Mouse (Mus musculus) lung, embryonic 14.5 days (tissue): ENCODE measurements around the gene Ksr1. TPM values are rescaled to one million over a fixed set of nuclear protein-coding genes. Genes with fewer than 3 reads are reported as not detected.
A peak's percentile ranks its signal among the peaks of the same experiment; 100 is the strongest.

Experiments
- ATAC-seq: fragments of 200-750 bp; cut with Nextera tagmentation; 2 replicates; pipeline ENCODE4 v1.8.0; 2017; ENCODE audit warnings: mild to moderate bottlenecking, moderate TSS enrichment, moderate library complexity; ENCODE audit not compliant: insufficient read depth
- DNase-seq: peaks from one replicate; pipeline ENCODE4 v3.0.0-alpha.2; 2015
- H3K27ac ChIP-seq: fragments of 300-500 bp; sonication (generic); 2 replicates; pipeline ENCODE4 v1.5.1; 2014; ENCODE audit warnings: low read depth, mild to moderate bottlenecking, moderate library complexity
- H3K27me3 ChIP-seq: fragments of 300-500 bp; sonication (generic); 2 replicates; pipeline ENCODE4 v1.6.1; 2014; ENCODE audit warnings: low read length, control low read depth; ENCODE audit not compliant: insufficient read depth
- H3K36me3 ChIP-seq: fragments of 300-500 bp; sonication (generic); 2 replicates; pipeline ENCODE4 v1.6.1; 2014; ENCODE audit warnings: control low read depth; ENCODE audit not compliant: insufficient read depth
- H3K4me1 ChIP-seq: fragments of 300-500 bp; sonication (generic); 2 replicates; pipeline ENCODE4 v1.6.1; 2014; ENCODE audit warnings: antibody characterized with exemption, control low read depth; ENCODE audit not compliant: insufficient read depth
- H3K4me2 ChIP-seq: fragments of 300-500 bp; sonication (generic); 2 replicates; pipeline ENCODE4 v1.6.1; 2014; ENCODE audit warnings: mild to moderate bottlenecking
- H3K4me3 ChIP-seq: fragments of 300-500 bp; sonication (generic); 2 replicates; pipeline ENCODE4 v1.5.1; 2014; ENCODE audit warnings: low read depth, low read length
- H3K9ac ChIP-seq: fragments of 300-500 bp; sonication (generic); 2 replicates; pipeline ENCODE4 v1.6.1; 2014
- H3K9me3 ChIP-seq: fragments of 300-500 bp; sonication (generic); 2 replicates; pipeline ENCODE4 v1.6.1; 2016; ENCODE audit warnings: low read depth, low read length, control low read depth
- CTCF ChIP-seq: IDR thresholded peaks from 2 replicates; pipeline ENCODE4 v1.5.1; 2016; ENCODE audit warnings: antibody characterized with exemption, low read depth
- WGBS: fragments of 180-500 bp; shearing (Covaris S2); extraction: QIAGEN DNeasy Blood & Tissue Kit; methylation state at CpG from one replicate; pipeline ENCODE4 v1.1.7; 2014; 5-methylcytosine and 5-hydroxymethylcytosine counted together
- polyA plus RNA-seq: library from polyadenylated mRNA; unstranded; fragments of >200 nt; fragmentation: Nextera tagmentation; extraction: Ambion mirVana; gene quantifications from 2 replicates; pipeline ENCODE4 v1.2.1, GENCODE M21; 2014

The Ksr1 gene
- polyA plus RNA-seq, 1 experiment from 2014 or later = 5.1 TPM

DNA sequence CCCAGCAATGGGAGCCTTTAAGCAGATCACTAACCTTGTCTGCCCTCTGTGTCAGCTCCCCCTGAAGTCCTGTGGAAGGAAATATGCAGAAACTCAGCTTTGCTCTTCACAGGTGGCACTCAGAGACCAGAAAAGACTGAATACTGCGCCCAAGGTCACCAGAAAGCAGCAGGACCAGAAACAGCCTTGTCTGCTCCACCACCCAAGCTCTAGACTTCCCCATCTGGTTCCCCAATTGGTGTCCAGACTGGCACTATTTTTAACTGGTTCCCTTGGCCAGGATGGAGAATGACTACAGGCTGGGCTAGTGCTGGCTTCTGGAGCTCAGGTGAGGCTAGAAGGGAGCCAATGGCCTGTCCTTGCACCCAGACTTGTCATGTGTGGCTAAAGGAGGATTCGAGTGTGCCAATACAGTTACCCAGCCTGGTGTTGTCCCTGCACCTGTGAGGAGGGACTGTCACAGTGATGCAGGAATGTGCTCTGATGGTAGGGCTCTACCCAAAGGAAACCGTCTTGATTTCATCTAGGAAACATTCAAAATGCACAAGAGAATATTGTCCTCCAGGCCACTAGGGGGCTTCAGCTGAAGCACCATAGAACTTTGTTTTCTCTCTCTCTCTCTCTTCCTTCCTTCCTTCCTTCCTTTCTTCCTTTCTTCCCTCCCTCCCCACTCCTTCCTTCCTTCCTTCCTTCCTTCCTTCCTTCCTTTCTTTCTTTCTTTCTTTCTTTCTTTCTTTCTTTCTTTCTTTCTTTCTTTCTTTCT, 38.1 kb upstream of the Ksr1 start:
- Histone ChIP-seq H3K36me3 (no peaks in the 10 kb centered on the region), H3K4me3 (no peak overlapping the region), H3K4me1 (no peaks in the 10 kb centered on the region), H3K9me3 (no peaks in the 10 kb centered on the region; the same call in 1 of the 2 replicates), H3K9ac (no peak overlapping the region), H3K27ac (no peak overlapping the region), H3K27me3 (no peaks in the 10 kb centered on the region), H3K4me2 (no peak overlapping the region)
- DNase-seq = no peak
- TF ChIP-seq CTCF = peak; percentile 37; the same call in 1 of the 2 replicates
- WGBS = 75% methylated on average over 3 of the region's 3 CpGs
- no peak for ATAC-seq

DNA sequence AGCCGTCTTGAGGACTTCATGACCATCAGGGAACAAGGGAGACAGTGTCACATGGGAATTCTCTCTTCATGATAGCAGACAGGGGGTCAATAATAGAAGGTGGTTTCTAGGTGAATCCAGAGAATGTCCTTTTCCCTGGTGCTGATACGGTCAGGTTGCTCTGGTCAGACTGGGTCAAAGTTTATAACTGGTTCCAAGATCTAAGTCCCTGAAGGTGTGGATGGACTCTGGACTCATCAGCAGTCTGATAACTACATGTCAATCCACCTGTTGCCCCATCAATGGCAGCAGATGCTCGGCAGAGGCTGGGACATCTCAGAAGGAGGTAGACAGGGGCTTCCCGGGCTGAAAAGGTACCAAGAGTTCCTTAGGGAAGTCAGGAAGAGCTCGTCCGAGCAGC, 37.2 kb upstream of the Ksr1 start:
- WGBS = 84% methylated on average over 6 of the region's 6 CpGs
- no peak for TF ChIP-seq CTCF

DNA sequence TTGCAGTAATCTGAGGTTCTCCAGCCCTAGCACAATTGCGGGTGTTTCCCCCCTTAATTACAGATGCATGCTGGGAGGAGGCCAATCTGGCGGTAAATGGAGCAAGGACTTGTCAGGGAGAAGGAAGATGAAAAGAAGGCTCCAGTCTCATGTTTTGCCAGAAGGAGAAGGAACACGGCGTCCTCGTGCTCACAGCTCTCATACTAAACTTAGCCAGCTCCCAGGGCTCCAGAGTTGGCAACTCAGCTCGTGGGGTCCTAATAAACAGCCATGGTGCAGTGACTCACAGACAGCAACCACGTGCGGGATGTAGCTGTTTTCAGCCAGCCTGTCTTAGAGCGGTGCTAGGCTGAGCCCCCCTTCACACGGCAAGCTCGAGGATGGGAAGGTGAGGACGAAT, 36.7 kb upstream of the Ksr1 start:
- no peaks in the 10 kb centered on the region; the same call in 1 of the 2 replicates for H3K9me3 ChIP-seq
- ATAC-seq (no peak), DNase-seq (no peak)
- no peak overlapping the region for H3K4me2 ChIP-seq
- no peak overlapping the region for H3K4me3 ChIP-seq
- H3K27ac ChIP-seq = no peak overlapping the region
- no peaks in the 10 kb centered on the region for H3K36me3 ChIP-seq
- TF ChIP-seq CTCF = no peak
- H3K4me1 ChIP-seq = no peaks in the 10 kb centered on the region
- no peak overlapping the region for H3K9ac ChIP-seq
- WGBS = 53% methylated on average over 12 of the region's 12 CpGs
- no peaks in the 10 kb centered on the region for H3K27me3 ChIP-seq

More for the DNA sequence above, 37.2 kb upstream of the Ksr1 start:
- no peak overlapping the region for H3K27ac ChIP-seq
- no peak overlapping the region for H3K4me2 ChIP-seq
- no peaks in the 10 kb centered on the region for H3K4me1 ChIP-seq
- DNase-seq (no peak), ATAC-seq (no peak)
- no peaks in the 10 kb centered on the region for H3K36me3 ChIP-seq
- no peaks in the 10 kb centered on the region for H3K27me3 ChIP-seq
- H3K4me3 ChIP-seq = no peak overlapping the region
- H3K9me3 ChIP-seq = no peaks in the 10 kb centered on the region; the same call in 1 of the 2 replicates
- H3K9ac ChIP-seq = no peak overlapping the region

DNA sequence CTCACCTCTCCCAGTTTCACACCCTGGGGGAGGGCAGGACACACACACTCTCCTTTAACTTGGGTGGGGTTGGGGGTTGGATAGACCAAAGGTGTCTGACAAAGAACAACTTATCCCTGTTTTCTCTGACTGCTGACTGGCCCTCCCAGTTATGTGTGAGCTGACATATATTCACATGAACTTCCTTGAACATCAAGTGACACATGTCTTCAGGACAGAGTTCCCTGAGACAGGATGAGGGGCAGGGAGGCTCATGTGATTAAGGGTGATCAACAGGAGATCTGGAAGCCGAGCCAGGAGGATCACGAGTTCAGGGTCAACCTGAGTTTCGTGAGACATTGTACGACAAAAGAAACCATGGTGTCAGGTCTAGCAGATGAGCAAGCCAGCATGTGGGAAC, 35.7 kb upstream of the Ksr1 start:
- no peak overlapping the region for H3K4me3 ChIP-seq
- ATAC-seq = no peak
- 81% methylated on average over 4 of the region's 4 CpGs for WGBS

DNA sequence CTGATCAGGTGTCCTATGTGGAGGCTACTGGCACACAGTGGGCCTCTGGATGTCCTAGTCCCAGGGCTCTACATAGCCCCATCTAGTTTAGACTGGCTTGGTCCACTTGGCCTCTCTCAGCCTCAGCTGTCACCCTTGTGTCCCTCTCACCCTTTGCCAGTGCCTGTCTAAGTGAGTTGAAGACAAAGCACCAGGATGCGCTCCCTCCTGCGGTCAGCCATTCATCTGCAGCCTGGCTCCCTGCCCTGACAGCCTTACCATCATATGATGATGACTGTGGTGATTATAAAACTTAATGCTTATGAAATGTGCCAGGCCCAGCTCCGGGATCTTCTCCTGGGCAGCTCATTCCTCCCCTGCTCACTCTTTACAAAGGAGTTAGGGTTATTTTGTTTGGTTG, 30.5 kb upstream of the Ksr1 start:
- no peak for TF ChIP-seq CTCF
- Histone ChIP-seq H3K9ac (no peak overlapping the region), H3K27ac (no peak overlapping the region), H3K4me2 (no peak overlapping the region), H3K4me3 (no peak overlapping the region), H3K27me3 (no peaks in the 10 kb centered on the region), H3K36me3 (no peaks in the 10 kb centered on the region), H3K9me3 (no peaks in the 10 kb centered on the region), H3K4me1 (no peaks in the 10 kb centered on the region)
- DNase-seq (no peak), ATAC-seq (no peak)
- 72% methylated on average over 3 of the region's 3 CpGs for WGBS

More for the DNA sequence above, 35.7 kb upstream of the Ksr1 start:
- H3K27ac ChIP-seq = no peak overlapping the region
- no peaks in the 10 kb centered on the region for H3K4me1 ChIP-seq
- no peaks in the 10 kb centered on the region for H3K36me3 ChIP-seq
- H3K27me3 ChIP-seq = no peaks in the 10 kb centered on the region
- DNase-seq = no peak
- no peak overlapping the region for H3K9ac ChIP-seq
- TF ChIP-seq CTCF = no peak
- H3K4me2 ChIP-seq = no peak overlapping the region
- no peaks in the 10 kb centered on the region; the same call in 1 of the 2 replicates for H3K9me3 ChIP-seq

DNA sequence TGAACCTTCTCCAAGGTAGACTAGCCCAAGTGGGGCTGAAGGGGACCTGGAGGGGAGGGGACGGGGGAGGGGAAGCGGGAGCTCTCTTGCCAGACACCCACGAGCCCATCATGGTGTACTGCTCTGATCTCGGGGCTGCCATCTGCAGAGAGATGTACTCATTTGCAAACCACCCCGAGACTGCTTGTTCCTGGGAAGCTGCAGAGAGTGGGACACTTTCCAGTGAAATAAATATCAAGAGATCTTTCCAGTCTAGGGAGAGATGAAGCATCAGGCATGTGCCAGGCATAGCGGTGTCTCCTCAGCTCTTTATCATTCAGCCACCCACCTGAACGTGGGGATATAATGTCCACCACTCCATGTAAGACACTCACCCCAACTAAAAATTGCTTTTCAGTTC, 25.8 kb upstream of the Ksr1 start:
- no peak overlapping the region for H3K27ac ChIP-seq
- no peak overlapping the region for H3K9ac ChIP-seq
- H3K36me3 ChIP-seq = no peaks in the 10 kb centered on the region
- no peak overlapping the region for H3K4me3 ChIP-seq
- H3K9me3 ChIP-seq = no peaks in the 10 kb centered on the region
- no peak overlapping the region for H3K4me2 ChIP-seq
- WGBS = 80% methylated on average over 7 of the region's 7 CpGs
- no peak for ATAC-seq
- no peak for DNase-seq
- TF ChIP-seq CTCF = no peak
- no peaks in the 10 kb centered on the region for H3K4me1 ChIP-seq
- no peaks in the 10 kb centered on the region for H3K27me3 ChIP-seq

DNA sequence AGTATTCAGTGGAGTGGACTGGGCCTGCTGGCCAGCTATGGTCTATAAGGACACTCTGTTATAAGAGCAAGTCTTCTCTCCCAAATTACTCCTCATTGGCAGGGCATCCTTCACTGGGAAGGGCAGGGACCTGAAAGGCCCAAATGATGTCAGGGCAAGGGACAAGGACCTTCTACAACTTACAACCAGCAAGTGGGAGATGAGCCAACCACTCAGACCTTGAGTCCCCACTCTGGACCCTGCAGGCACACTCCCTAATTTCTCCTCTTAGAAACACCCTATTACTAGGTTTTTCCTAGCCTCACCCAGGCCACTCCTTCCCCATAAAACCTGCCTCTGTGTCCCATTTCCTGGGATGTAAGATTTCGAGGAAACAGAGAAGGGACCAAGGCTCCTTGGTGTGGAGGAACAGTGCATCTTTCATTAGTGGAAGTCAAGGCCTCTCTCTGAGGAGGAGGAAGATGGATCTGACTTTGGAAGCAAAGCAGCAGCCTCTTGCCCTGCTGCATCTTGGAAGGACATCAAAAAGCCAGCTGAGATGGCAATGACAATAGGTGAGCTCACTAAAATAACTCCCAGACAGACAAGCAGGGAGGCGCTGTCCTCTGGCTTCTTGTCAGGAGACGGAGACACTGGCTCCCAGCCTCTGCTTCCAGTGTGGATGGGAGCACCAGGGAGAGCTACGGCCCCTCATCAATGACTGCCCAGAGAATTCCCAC, 20.5 kb upstream of the Ksr1 start:
- Histone ChIP-seq H3K9ac (no peak overlapping the region), H3K4me2 (no peak overlapping the region), H3K4me3 (no peak overlapping the region), H3K4me1 (no peaks in the 10 kb centered on the region), H3K36me3 (no peaks in the 10 kb centered on the region), H3K27ac (no peak overlapping the region), H3K9me3 (no peaks in the 10 kb centered on the region), H3K27me3 (no peaks in the 10 kb centered on the region)
- TF ChIP-seq CTCF = no peak
- WGBS = 68% methylated on average over 4 of the region's 4 CpGs
- DNase-seq = no peak
- ATAC-seq = no peak
